Mouse (Mus musculus): ENCODE measurements at regions not wholly inside any gene's neighbourhood (a gene's known extent, or its start where the extent isn't known, plus 50 kb on each side); places are given as distances from the start of the nearest gene placed in this dataset.

GRCm38 (mm10) chr13:78717686-78718431 lies 518.3 kb upstream of the Nr2f1 start:
- WGBS (ENCODE audit: insufficient replicate concordance) = 55% methylated on average over 4 of the region's 4 CpGs
- no peak overlapping the region for H3K27ac ChIP-seq (ENCODE audit: low read length)
- no peaks in the 10 kb centered on the region for H3K36me3 ChIP-seq (ENCODE audit: control insufficient read depth, insufficient read depth)
- no peaks in the 10 kb centered on the region for H3K4me1 ChIP-seq (ENCODE audit: control insufficient read depth, low read depth, low read length)
- no peaks in the 10 kb centered on the region for H3K27me3 ChIP-seq (ENCODE audit: control insufficient read depth, insufficient read depth, low read depth, low read length)
- no peak overlapping the region for H3K4me2 ChIP-seq (ENCODE audit: low read depth, low read length)
- no peak overlapping the region for H3K4me3 ChIP-seq (ENCODE audit: low read depth, low read length)
- no peak overlapping the region for H3K9ac ChIP-seq (ENCODE audit: low read depth, low read length)
- no peak for ATAC-seq (ENCODE audit: low read depth)
- no peaks in the 10 kb centered on the region for H3K9me3 ChIP-seq (replicated peaks; ENCODE audit: control insufficient read depth, low read length)

- Histone ChIP-seq H3K36me3 (ENCODE audit: control insufficient read depth, insufficient read depth) (no peaks in the 10 kb centered on the region), H3K4me1 (ENCODE audit: control insufficient read depth, low read depth, low read length) (no peaks in the 10 kb centered on the region), H3K9me3 (replicated peaks; ENCODE audit: control insufficient read depth, low read length) (no peaks in the 10 kb centered on the region), H3K4me3 (ENCODE audit: low read depth, low read length) (no peak overlapping the region), H3K4me2 (ENCODE audit: low read depth, low read length) (no peak overlapping the region), H3K9ac (ENCODE audit: low read depth, low read length) (no peak overlapping the region), H3K27ac (ENCODE audit: low read length) (no peak overlapping the region), H3K27me3 (ENCODE audit: control insufficient read depth, insufficient read depth, low read depth, low read length) (no peaks in the 10 kb centered on the region)
- no peak for ATAC-seq (ENCODE audit: low read depth)
- WGBS (ENCODE audit: insufficient replicate concordance) = 53% methylated on average over 1 of the region's 1 CpGs
Observed at GRCm38 (mm10) chr13:78717159-78717558, 517.6 kb upstream of the Nr2f1 start.

GRCm38 (mm10) chr13:78704693-78705092 lies 505.1 kb upstream of the Nr2f1 start:
- 60% methylated on average over 1 of the region's 1 CpGs for WGBS (ENCODE audit: insufficient replicate concordance)
- H3K27ac ChIP-seq (ENCODE audit: low read length) = no peak overlapping the region
- no peak overlapping the region for H3K9ac ChIP-seq (ENCODE audit: low read depth, low read length)
- no peak for ATAC-seq (ENCODE audit: low read depth)
- H3K4me1 ChIP-seq (ENCODE audit: control insufficient read depth, low read depth, low read length) = no peaks in the 10 kb centered on the region
- H3K27me3 ChIP-seq (ENCODE audit: control insufficient read depth, insufficient read depth, low read depth, low read length) = no peaks in the 10 kb centered on the region
- H3K4me3 ChIP-seq (ENCODE audit: low read depth, low read length) = no peak overlapping the region
- no peaks in the 10 kb centered on the region for H3K9me3 ChIP-seq (replicated peaks; ENCODE audit: control insufficient read depth, low read length)
- H3K4me2 ChIP-seq (ENCODE audit: low read depth, low read length) = no peak overlapping the region
- no peaks in the 10 kb centered on the region for H3K36me3 ChIP-seq (ENCODE audit: control insufficient read depth, insufficient read depth)

- no peak overlapping the region for H3K4me2 ChIP-seq (ENCODE audit: low read depth, low read length)
- ATAC-seq (ENCODE audit: low read depth) = no peak
Observed at GRCm38 (mm10) chr13:78697814-78698519, 498.4 kb upstream of the Nr2f1 start.

GRCm38 (mm10) chr13:78679255-78679895 lies 479.8 kb upstream of the Nr2f1 start:
- no peaks in the 10 kb centered on the region for H3K36me3 ChIP-seq (ENCODE audit: control insufficient read depth, insufficient read depth)
- WGBS (ENCODE audit: insufficient replicate concordance) = 47% methylated on average over 4 of the region's 4 CpGs
- no peak overlapping the region for H3K4me3 ChIP-seq (ENCODE audit: low read depth, low read length)
- H3K27ac ChIP-seq (ENCODE audit: low read length) = no peak overlapping the region
- H3K9me3 ChIP-seq (replicated peaks; ENCODE audit: control insufficient read depth, low read length) = no peaks in the 10 kb centered on the region
- H3K9ac ChIP-seq (ENCODE audit: low read depth, low read length) = no peak overlapping the region
- no peak for ATAC-seq (ENCODE audit: low read depth)
- H3K4me1 ChIP-seq (ENCODE audit: control insufficient read depth, low read depth, low read length) = no peaks in the 10 kb centered on the region
- H3K4me2 ChIP-seq (ENCODE audit: low read depth, low read length) = no peak overlapping the region
- no peaks in the 10 kb centered on the region for H3K27me3 ChIP-seq (ENCODE audit: control insufficient read depth, insufficient read depth, low read depth, low read length)

More at GRCm38 (mm10) chr13:78697814-78698519, 498.4 kb upstream of the Nr2f1 start:
- Histone ChIP-seq H3K27ac (ENCODE audit: low read length) (no peak overlapping the region), H3K9me3 (replicated peaks; ENCODE audit: control insufficient read depth, low read length) (no peaks in the 10 kb centered on the region), H3K4me3 (ENCODE audit: low read depth, low read length) (no peak overlapping the region), H3K36me3 (ENCODE audit: control insufficient read depth, insufficient read depth) (no peaks in the 10 kb centered on the region), H3K4me1 (ENCODE audit: control insufficient read depth, low read depth, low read length) (no peaks in the 10 kb centered on the region), H3K9ac (ENCODE audit: low read depth, low read length) (no peak overlapping the region), H3K27me3 (ENCODE audit: control insufficient read depth, insufficient read depth, low read depth, low read length) (no peaks in the 10 kb centered on the region)
- WGBS (ENCODE audit: insufficient replicate concordance) = 33% methylated on average over 3 of the region's 3 CpGs

- H3K4me1 ChIP-seq (ENCODE audit: control insufficient read depth, low read depth, low read length) = no peaks in the 10 kb centered on the region
- no peaks in the 10 kb centered on the region for H3K27me3 ChIP-seq (ENCODE audit: control insufficient read depth, insufficient read depth, low read depth, low read length)
- no peak for ATAC-seq (ENCODE audit: low read depth)
- H3K4me3 ChIP-seq (ENCODE audit: low read depth, low read length) = no peak overlapping the region
- 63% methylated on average over 7 of the region's 7 CpGs for WGBS (ENCODE audit: insufficient replicate concordance)
- H3K27ac ChIP-seq (ENCODE audit: low read length) = no peak overlapping the region
- H3K36me3 ChIP-seq (ENCODE audit: control insufficient read depth, insufficient read depth) = no peaks in the 10 kb centered on the region
- H3K4me2 ChIP-seq (ENCODE audit: low read depth, low read length) = no peak overlapping the region
- no peak overlapping the region for H3K9ac ChIP-seq (ENCODE audit: low read depth, low read length)
- H3K9me3 ChIP-seq (replicated peaks; ENCODE audit: control insufficient read depth, low read length) = no peaks in the 10 kb centered on the region
Observed at GRCm38 (mm10) chr13:78678241-78678640, 478.7 kb upstream of the Nr2f1 start.

- H3K4me3 ChIP-seq (ENCODE audit: low read depth, low read length) = no peak overlapping the region
- ATAC-seq (ENCODE audit: low read depth) = no peak
- no peak overlapping the region for H3K9ac ChIP-seq (ENCODE audit: low read depth, low read length)
- no peaks in the 10 kb centered on the region for H3K27me3 ChIP-seq (ENCODE audit: control insufficient read depth, insufficient read depth, low read depth, low read length)
- no peaks in the 10 kb centered on the region for H3K36me3 ChIP-seq (ENCODE audit: control insufficient read depth, insufficient read depth)
- 72% methylated on average over 7 of the region's 7 CpGs for WGBS (ENCODE audit: insufficient replicate concordance)
- no peak overlapping the region for H3K4me2 ChIP-seq (ENCODE audit: low read depth, low read length)
- no peak overlapping the region for H3K27ac ChIP-seq (ENCODE audit: low read length)
- no peaks in the 10 kb centered on the region for H3K9me3 ChIP-seq (replicated peaks; ENCODE audit: control insufficient read depth, low read length)
- H3K4me1 ChIP-seq (ENCODE audit: control insufficient read depth, low read depth, low read length) = no peaks in the 10 kb centered on the region
Observed at GRCm38 (mm10) chr13:78658285-78658684, 458.7 kb upstream of the Nr2f1 start.

GRCm38 (mm10) chr13:78656766-78657165 lies 457.2 kb upstream of the Nr2f1 start:
- Histone ChIP-seq H3K27me3 (ENCODE audit: control insufficient read depth, insufficient read depth, low read depth, low read length) (no peaks in the 10 kb centered on the region), H3K4me1 (ENCODE audit: control insufficient read depth, low read depth, low read length) (no peaks in the 10 kb centered on the region), H3K9me3 (replicated peaks; ENCODE audit: control insufficient read depth, low read length) (no peaks in the 10 kb centered on the region), H3K4me2 (ENCODE audit: low read depth, low read length) (no peak overlapping the region), H3K4me3 (ENCODE audit: low read depth, low read length) (no peak overlapping the region), H3K27ac (ENCODE audit: low read length) (no peak overlapping the region), H3K9ac (ENCODE audit: low read depth, low read length) (no peak overlapping the region), H3K36me3 (ENCODE audit: control insufficient read depth, insufficient read depth) (no peaks in the 10 kb centered on the region)
- 48% methylated on average over 2 of the region's 2 CpGs for WGBS (ENCODE audit: insufficient replicate concordance)
- no peak for ATAC-seq (ENCODE audit: low read depth)

GRCm38 (mm10) chr13:78656196-78656595 lies 456.6 kb upstream of the Nr2f1 start:
- Histone ChIP-seq H3K9me3 (replicated peaks; ENCODE audit: control insufficient read depth, low read length) (no peaks in the 10 kb centered on the region), H3K4me1 (ENCODE audit: control insufficient read depth, low read depth, low read length) (no peaks in the 10 kb centered on the region), H3K36me3 (ENCODE audit: control insufficient read depth, insufficient read depth) (no peaks in the 10 kb centered on the region), H3K9ac (ENCODE audit: low read depth, low read length) (no peak overlapping the region), H3K4me3 (ENCODE audit: low read depth, low read length) (no peak overlapping the region), H3K4me2 (ENCODE audit: low read depth, low read length) (no peak overlapping the region), H3K27ac (ENCODE audit: low read length) (no peak overlapping the region), H3K27me3 (ENCODE audit: control insufficient read depth, insufficient read depth, low read depth, low read length) (no peaks in the 10 kb centered on the region)
- no peak for ATAC-seq (ENCODE audit: low read depth)
- 58% methylated on average over 1 of the region's 1 CpGs for WGBS (ENCODE audit: insufficient replicate concordance)

All from liver, embryonic 16.5 days (tissue).